Mouse (Mus musculus): ENCODE results near the gene Lrrc52.

DNA sequence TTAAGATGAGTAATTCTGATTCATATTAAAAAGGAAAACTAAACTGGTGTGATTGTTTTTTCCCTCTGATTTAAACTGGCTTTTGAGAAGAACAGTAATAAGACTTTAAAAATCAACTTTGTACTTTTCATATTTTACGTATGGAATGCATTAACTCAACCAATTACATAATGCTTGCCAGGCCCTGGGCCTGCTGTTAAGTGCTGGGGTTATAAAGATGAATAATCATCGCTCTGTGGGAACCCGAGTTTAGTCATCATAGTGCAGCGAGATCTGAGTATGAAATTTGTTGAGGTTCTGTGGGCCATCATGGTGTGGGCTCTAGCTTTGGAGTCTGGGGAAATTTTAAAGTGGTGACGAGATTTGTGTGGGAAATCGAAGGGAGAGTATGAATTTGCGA, 39.9 kb downstream of the Lrrc52 start:
- TF ChIP-seq POLR2A (IDR thresholded peaks at IDR 0.05; ENCODE audit: extremely low read depth, insufficient read depth, low read length): no peak
- TF ChIP-seq CTCF (IDR thresholded peaks at IDR 0.05; ENCODE audit: low read depth, low read length): no peak
